Mouse (Mus musculus): ENCODE results near the gene Carmil1. TPM values are rescaled to one million over a fixed set of nuclear protein-coding genes. Genes with fewer than 3 reads are reported as not detected.
A peak's percentile ranks its signal among the peaks of the same experiment; 100 is the strongest.
"Not testable (repeated sequence)": the region's sequence is repeated elsewhere in the genome, so short reads cannot be mapped to it uniquely, and the experiment has no call there.

Gene Carmil1
- polyA plus RNA-seq, 1 experiment from 2014 or later = 36.0 TPM

GRCm38 (mm10) chr13:24108282-24108681 lies 172.3 kb downstream of the Carmil1 start:
- ATAC-seq (ENCODE audit: low read depth) = no peak
- Histone ChIP-seq H3K27me3 (ENCODE audit: control insufficient read depth, insufficient read depth, low read length) (no peaks in the 10 kb centered on the region), H3K4me1 (ENCODE audit: control insufficient read depth, insufficient read depth, low read length) (0 out of 2 replicates have a peak, but pooled peaks cover 7% of the 10 kb centered on the region), H3K4me3 (ENCODE audit: low read depth, low read length) (no peak overlapping the region), H3K36me3 (ENCODE audit: control insufficient read depth, insufficient read depth, low read length) (no peaks in the 10 kb centered on the region), H3K9ac (replicated peaks; ENCODE audit: low read depth, low read length) (no peak overlapping the region), H3K27ac (ENCODE audit: low read depth, low read length) (no peak overlapping the region), H3K9me3 (ENCODE audit: control insufficient read depth, low read length) (no peaks in the 10 kb centered on the region), H3K4me2 (ENCODE audit: low read depth, low read length) (no peak overlapping the region)
- 49% methylated on average over 7 of the region's 7 CpGs for WGBS

- no peaks in the 10 kb centered on the region for H3K9me3 ChIP-seq (ENCODE audit: control insufficient read depth, low read length)
- WGBS = 91% methylated on average over 3 of the region's 3 CpGs
- no peak overlapping the region for H3K4me2 ChIP-seq (ENCODE audit: low read depth, low read length)
- H3K36me3 ChIP-seq (ENCODE audit: control insufficient read depth, insufficient read depth, low read length) = no peaks in the 10 kb centered on the region
- no peak overlapping the region for H3K9ac ChIP-seq (replicated peaks; ENCODE audit: low read depth, low read length)
- H3K4me1 ChIP-seq (ENCODE audit: control insufficient read depth, insufficient read depth, low read length) = 0 out of 2 replicates have a peak, but pooled peaks cover 7% of the 10 kb centered on the region
- no peak overlapping the region for H3K4me3 ChIP-seq (ENCODE audit: low read depth, low read length)
- H3K27ac ChIP-seq (ENCODE audit: low read depth, low read length) = no peak overlapping the region
- H3K27me3 ChIP-seq (ENCODE audit: control insufficient read depth, insufficient read depth, low read length) = no peaks in the 10 kb centered on the region
- ATAC-seq (ENCODE audit: low read depth) = no peak
Measured at GRCm38 (mm10) chr13:24107058-24107457, 173.5 kb downstream of the Carmil1 start.

- H3K27ac ChIP-seq (ENCODE audit: low read depth, low read length) = no peak overlapping the region
- no peaks in the 10 kb centered on the region for H3K36me3 ChIP-seq (ENCODE audit: control insufficient read depth, insufficient read depth, low read length)
- no peak overlapping the region for H3K9ac ChIP-seq (replicated peaks; ENCODE audit: low read depth, low read length)
- H3K4me2 ChIP-seq (ENCODE audit: low read depth, low read length) = no peak overlapping the region
- no peaks in the 10 kb centered on the region for H3K9me3 ChIP-seq (ENCODE audit: control insufficient read depth, low read length)
- no peak overlapping the region for H3K4me3 ChIP-seq (ENCODE audit: low read depth, low read length)
- WGBS = 63% methylated on average over 5 of the region's 5 CpGs
- 0 out of 2 replicates have a peak, but pooled peaks cover 7% of the 10 kb centered on the region for H3K4me1 ChIP-seq (ENCODE audit: control insufficient read depth, insufficient read depth, low read length)
- ATAC-seq (ENCODE audit: low read depth) = no peak
- H3K27me3 ChIP-seq (ENCODE audit: control insufficient read depth, insufficient read depth, low read length) = no peaks in the 10 kb centered on the region
Measured at GRCm38 (mm10) chr13:24105838-24106237, 174.8 kb downstream of the Carmil1 start.

- Histone ChIP-seq H3K27ac (ENCODE audit: low read depth, low read length) (no peak overlapping the region), H3K27me3 (ENCODE audit: control insufficient read depth, insufficient read depth, low read length) (no peaks in the 10 kb centered on the region), H3K4me3 (ENCODE audit: low read depth, low read length) (no peak overlapping the region), H3K4me2 (ENCODE audit: low read depth, low read length) (no peak overlapping the region), H3K9me3 (ENCODE audit: control insufficient read depth, low read length) (no peaks in the 10 kb centered on the region), H3K36me3 (ENCODE audit: control insufficient read depth, insufficient read depth, low read length) (no peaks in the 10 kb centered on the region), H3K9ac (replicated peaks; ENCODE audit: low read depth, low read length) (no peak overlapping the region), H3K4me1 (ENCODE audit: control insufficient read depth, insufficient read depth, low read length) (0 out of 2 replicates have a peak, but pooled peaks cover 7% of the 10 kb centered on the region)
- WGBS = 26% methylated on average over 1 of the region's 1 CpGs
- no peak for ATAC-seq (ENCODE audit: low read depth)
Measured at GRCm38 (mm10) chr13:24105340-24105669, 175.3 kb downstream of the Carmil1 start.

- not testable (repeated sequence) for H3K27ac ChIP-seq (ENCODE audit: low read depth, low read length); H3K4me1 ChIP-seq (ENCODE audit: control insufficient read depth, insufficient read depth, low read length); H3K4me3 ChIP-seq (ENCODE audit: low read depth, low read length); H3K9ac ChIP-seq (replicated peaks; ENCODE audit: low read depth, low read length); H3K4me2 ChIP-seq (ENCODE audit: low read depth, low read length); H3K9me3 ChIP-seq (ENCODE audit: control insufficient read depth, low read length); H3K36me3 ChIP-seq (ENCODE audit: control insufficient read depth, insufficient read depth, low read length); H3K27me3 ChIP-seq (ENCODE audit: control insufficient read depth, insufficient read depth, low read length)
- peak; percentile 73 for ATAC-seq (ENCODE audit: low read depth)
- WGBS = 62% methylated on average over 9 of the region's 9 CpGs
Measured at GRCm38 (mm10) chr13:24104611-24105339, 175.8 kb downstream of the Carmil1 start.

- WGBS = 74% methylated on average over 4 of the region's 4 CpGs
Measured at GRCm38 (mm10) chr13:24104016-24104415, 176.6 kb downstream of the Carmil1 start.

GRCm38 (mm10) chr13:24103152-24103551 lies 177.4 kb downstream of the Carmil1 start:
- H3K9ac ChIP-seq (replicated peaks; ENCODE audit: low read depth, low read length) = no peak overlapping the region
- no peaks in the 10 kb centered on the region for H3K36me3 ChIP-seq (ENCODE audit: control insufficient read depth, insufficient read depth, low read length)
- no peak for ATAC-seq (ENCODE audit: low read depth)
- H3K27ac ChIP-seq (ENCODE audit: low read depth, low read length) = no peak overlapping the region
- H3K4me1 ChIP-seq (ENCODE audit: control insufficient read depth, insufficient read depth, low read length) = 0 out of 2 replicates have a peak, but pooled peaks cover 7% of the 10 kb centered on the region
- no peaks in the 10 kb centered on the region for H3K9me3 ChIP-seq (ENCODE audit: control insufficient read depth, low read length)
- H3K4me3 ChIP-seq (ENCODE audit: low read depth, low read length) = no peak overlapping the region
- H3K4me2 ChIP-seq (ENCODE audit: low read depth, low read length) = no peak overlapping the region
- H3K27me3 ChIP-seq (ENCODE audit: control insufficient read depth, insufficient read depth, low read length) = no peaks in the 10 kb centered on the region
- WGBS = 88% methylated on average over 2 of the region's 2 CpGs

More at GRCm38 (mm10) chr13:24104016-24104415, 176.6 kb downstream of the Carmil1 start:
- H3K36me3 ChIP-seq (ENCODE audit: control insufficient read depth, insufficient read depth, low read length) = no peaks in the 10 kb centered on the region
- no peaks in the 10 kb centered on the region for H3K9me3 ChIP-seq (ENCODE audit: control insufficient read depth, low read length)
- H3K4me1 ChIP-seq (ENCODE audit: control insufficient read depth, insufficient read depth, low read length) = 0 out of 2 replicates have a peak, but pooled peaks cover 7% of the 10 kb centered on the region
- H3K27me3 ChIP-seq (ENCODE audit: control insufficient read depth, insufficient read depth, low read length) = no peaks in the 10 kb centered on the region
- H3K4me2 ChIP-seq (ENCODE audit: low read depth, low read length) = no peak overlapping the region
- no peak overlapping the region for H3K27ac ChIP-seq (ENCODE audit: low read depth, low read length)
- ATAC-seq (ENCODE audit: low read depth) = no peak
- H3K4me3 ChIP-seq (ENCODE audit: low read depth, low read length) = no peak overlapping the region
- H3K9ac ChIP-seq (replicated peaks; ENCODE audit: low read depth, low read length) = no peak overlapping the region

GRCm38 (mm10) chr13:24102256-24102655 lies 178.3 kb downstream of the Carmil1 start:
- Histone ChIP-seq H3K9ac (replicated peaks; ENCODE audit: low read depth, low read length) (no peak overlapping the region), H3K4me3 (ENCODE audit: low read depth, low read length) (no peak overlapping the region), H3K36me3 (ENCODE audit: control insufficient read depth, insufficient read depth, low read length) (no peaks in the 10 kb centered on the region), H3K4me2 (ENCODE audit: low read depth, low read length) (no peak overlapping the region), H3K4me1 (ENCODE audit: control insufficient read depth, insufficient read depth, low read length) (0 out of 2 replicates have a peak, but pooled peaks cover 7% of the 10 kb centered on the region), H3K9me3 (ENCODE audit: control insufficient read depth, low read length) (no peaks in the 10 kb centered on the region), H3K27ac (ENCODE audit: low read depth, low read length) (no peak overlapping the region), H3K27me3 (ENCODE audit: control insufficient read depth, insufficient read depth, low read length) (no peaks in the 10 kb centered on the region)
- ATAC-seq (ENCODE audit: low read depth) = no peak
- 74% methylated on average over 4 of the region's 4 CpGs for WGBS

GRCm38 (mm10) chr13:24101157-24102130 lies 179.2 kb downstream of the Carmil1 start:
- H3K4me3 ChIP-seq (ENCODE audit: low read depth, low read length) = no peak overlapping the region
- H3K27me3 ChIP-seq (ENCODE audit: control insufficient read depth, insufficient read depth, low read length) = no peaks in the 10 kb centered on the region
- ATAC-seq (ENCODE audit: low read depth) = no peak
- H3K4me2 ChIP-seq (ENCODE audit: low read depth, low read length) = no peak overlapping the region
- H3K9ac ChIP-seq (replicated peaks; ENCODE audit: low read depth, low read length) = no peak overlapping the region
- H3K27ac ChIP-seq (ENCODE audit: low read depth, low read length) = no peak overlapping the region
- no peaks in the 10 kb centered on the region for H3K36me3 ChIP-seq (ENCODE audit: control insufficient read depth, insufficient read depth, low read length)
- H3K4me1 ChIP-seq (ENCODE audit: control insufficient read depth, insufficient read depth, low read length) = 0 out of 2 replicates have a peak, but pooled peaks cover 7% of the 10 kb centered on the region
- WGBS = 55% methylated on average over 11 of the region's 11 CpGs
- H3K9me3 ChIP-seq (ENCODE audit: control insufficient read depth, low read length) = no peaks in the 10 kb centered on the region

All from neural tube, embryonic 14.5 days (tissue).